Mouse (Mus musculus): ENCODE measurements at regions not wholly inside any gene's neighbourhood (a gene's known extent, or its start where the extent isn't known, plus 50 kb on each side); places are given as distances from the start of the nearest gene placed in this dataset.

- Histone ChIP-seq H3K4me1 (peaks cover 8% of the 10 kb centered on the region), H3K27me3 (replicated peaks; ENCODE audit: low read depth, poor library complexity, severe bottlenecking) (no peaks in the 10 kb centered on the region), H3K9me3 (no peaks in the 10 kb centered on the region), H3K4me3 (no peak overlapping the region), H3K36me3 (replicated peaks) (no peaks in the 10 kb centered on the region), H3K27ac (replicated peaks) (no peak overlapping the region)
- peak; percentile 25 for DNase-seq (ENCODE audit: low spot score)
- WGBS = 32% methylated on average over 5 of the region's 5 CpGs
Observed at GRCm38 (mm10) chr13:84023637-84024036, 198.5 kb upstream of the Tmem161b start.

GRCm38 (mm10) chr13:84025348-84025747 lies 196.7 kb upstream of the Tmem161b start:
- no peak for DNase-seq (ENCODE audit: low spot score)
- H3K36me3 ChIP-seq (replicated peaks) = no peaks in the 10 kb centered on the region
- H3K27me3 ChIP-seq (replicated peaks; ENCODE audit: low read depth, poor library complexity, severe bottlenecking) = no peaks in the 10 kb centered on the region
- H3K9me3 ChIP-seq = no peaks in the 10 kb centered on the region
- peaks cover 8% of the 10 kb centered on the region for H3K4me1 ChIP-seq
- no peak overlapping the region for H3K27ac ChIP-seq (replicated peaks)
- no peak overlapping the region for H3K4me3 ChIP-seq
- WGBS = 90% methylated on average over 2 of the region's 2 CpGs

DNA sequence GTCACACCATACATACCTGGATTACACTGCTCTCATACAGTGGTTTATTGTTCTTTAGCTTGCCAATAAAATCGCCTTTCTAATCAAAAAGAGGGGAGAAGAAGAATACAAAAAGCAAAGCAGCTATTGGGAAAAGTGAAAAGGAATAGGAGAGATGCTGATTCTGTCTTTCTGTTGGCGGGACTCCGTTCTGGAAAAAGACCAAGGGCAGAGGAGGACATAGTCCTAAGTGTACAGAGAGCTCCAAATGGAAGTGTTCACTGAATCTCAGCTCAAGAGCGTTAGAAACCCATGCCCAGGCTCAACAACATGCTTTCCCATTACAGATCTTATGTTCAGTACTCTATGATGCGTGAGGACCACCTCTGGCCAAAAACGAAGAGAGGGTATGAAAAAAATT lies 174.4 kb upstream of the Tmem161b start:
- WGBS = 89% methylated on average over 6 of the region's 6 CpGs
- DNase-seq (ENCODE audit: low spot score) = no peak
- no peak overlapping the region for H3K27ac ChIP-seq (replicated peaks)
- H3K4me1 ChIP-seq = no peaks in the 10 kb centered on the region
- no peak overlapping the region for H3K4me3 ChIP-seq
- H3K36me3 ChIP-seq (replicated peaks) = no peaks in the 10 kb centered on the region
- H3K9me3 ChIP-seq = no peaks in the 10 kb centered on the region
- no peaks in the 10 kb centered on the region for H3K27me3 ChIP-seq (replicated peaks; ENCODE audit: low read depth, poor library complexity, severe bottlenecking)

- Histone ChIP-seq H3K27me3 (replicated peaks; ENCODE audit: low read depth, poor library complexity, severe bottlenecking) (no peaks in the 10 kb centered on the region), H3K4me1 (0 out of 2 replicates have a peak, but pooled peaks cover 2% of the 10 kb centered on the region), H3K4me3 (no peak overlapping the region), H3K36me3 (replicated peaks) (no peaks in the 10 kb centered on the region), H3K9me3 (no peaks in the 10 kb centered on the region), H3K27ac (replicated peaks) (no peak overlapping the region)
- 79% methylated on average over 1 of the region's 1 CpGs for WGBS
- DNase-seq (ENCODE audit: low spot score) = no peak
Observed at GRCm38 (mm10) chr13:84052221-84052620, 169.9 kb upstream of the Tmem161b start.

DNA sequence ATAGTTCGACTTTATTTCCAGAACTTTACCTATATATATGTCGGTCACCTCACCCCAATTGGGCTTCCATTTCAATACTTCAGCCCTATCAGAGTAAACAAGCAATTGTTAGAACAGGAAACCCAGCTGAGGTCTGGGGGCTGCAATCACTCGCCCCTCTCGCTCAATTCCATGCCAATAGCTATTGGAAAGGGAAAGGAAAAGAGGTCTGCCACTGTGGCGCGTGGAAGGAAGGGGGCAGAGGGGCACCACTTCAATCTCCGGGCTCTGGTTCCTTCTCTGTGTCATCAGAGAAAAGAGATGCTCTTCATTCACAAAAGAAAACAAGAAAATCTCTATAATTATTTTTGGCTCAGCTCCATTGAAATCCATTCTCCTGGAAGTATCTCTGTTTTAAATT lies 167.1 kb upstream of the Tmem161b start:
- Histone ChIP-seq H3K27me3 (replicated peaks; ENCODE audit: low read depth, poor library complexity, severe bottlenecking) (no peaks in the 10 kb centered on the region), H3K9me3 (no peaks in the 10 kb centered on the region), H3K4me3 (no peak overlapping the region), H3K36me3 (replicated peaks) (no peaks in the 10 kb centered on the region), H3K27ac (replicated peaks) (no peak overlapping the region), H3K4me1 (peaks cover 19% of the 10 kb centered on the region)
- WGBS = 72% methylated on average over 7 of the region's 7 CpGs
- DNase-seq (ENCODE audit: low spot score) = no peak

DNA sequence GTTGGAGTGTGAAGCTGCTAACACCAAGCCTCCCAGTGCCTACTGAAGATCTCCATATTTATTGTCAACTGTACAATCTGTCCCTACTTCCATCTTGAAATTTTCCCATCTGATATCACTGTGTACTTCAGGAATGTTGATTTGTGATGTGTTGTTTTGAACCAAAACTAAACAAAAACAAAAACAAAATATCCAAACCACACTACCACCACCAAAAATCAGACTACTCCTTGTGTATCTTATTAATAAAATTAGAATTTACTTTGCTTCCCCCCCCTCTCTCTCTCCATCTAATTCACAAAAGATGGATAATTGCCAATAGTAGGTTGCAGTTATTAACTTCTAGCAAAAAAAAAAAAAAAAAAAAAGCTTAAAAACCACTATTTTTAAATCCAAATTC lies 166.5 kb upstream of the Tmem161b start:
- no peaks in the 10 kb centered on the region for H3K9me3 ChIP-seq

GRCm38 (mm10) chr13:84056451-84056850 lies 165.6 kb upstream of the Tmem161b start:
- no peaks in the 10 kb centered on the region for H3K9me3 ChIP-seq
- WGBS = 53% methylated on average over 3 of the region's 3 CpGs
- no peak for DNase-seq (ENCODE audit: low spot score)
- no peak overlapping the region for H3K4me3 ChIP-seq
- no peaks in the 10 kb centered on the region for H3K27me3 ChIP-seq (replicated peaks; ENCODE audit: low read depth, poor library complexity, severe bottlenecking)
- no peak overlapping the region for H3K27ac ChIP-seq (replicated peaks)
- peaks cover 22% of the 10 kb centered on the region for H3K4me1 ChIP-seq
- no peaks in the 10 kb centered on the region for H3K36me3 ChIP-seq (replicated peaks)

More for the DNA sequence above, 166.5 kb upstream of the Tmem161b start:
- H3K36me3 ChIP-seq (replicated peaks) = no peaks in the 10 kb centered on the region
- no peak overlapping the region for H3K4me3 ChIP-seq
- peaks cover 22% of the 10 kb centered on the region for H3K4me1 ChIP-seq
- DNase-seq (ENCODE audit: low spot score) = no peak
- no peaks in the 10 kb centered on the region for H3K27me3 ChIP-seq (replicated peaks; ENCODE audit: low read depth, poor library complexity, severe bottlenecking)
- H3K27ac ChIP-seq (replicated peaks) = no peak overlapping the region

DNA sequence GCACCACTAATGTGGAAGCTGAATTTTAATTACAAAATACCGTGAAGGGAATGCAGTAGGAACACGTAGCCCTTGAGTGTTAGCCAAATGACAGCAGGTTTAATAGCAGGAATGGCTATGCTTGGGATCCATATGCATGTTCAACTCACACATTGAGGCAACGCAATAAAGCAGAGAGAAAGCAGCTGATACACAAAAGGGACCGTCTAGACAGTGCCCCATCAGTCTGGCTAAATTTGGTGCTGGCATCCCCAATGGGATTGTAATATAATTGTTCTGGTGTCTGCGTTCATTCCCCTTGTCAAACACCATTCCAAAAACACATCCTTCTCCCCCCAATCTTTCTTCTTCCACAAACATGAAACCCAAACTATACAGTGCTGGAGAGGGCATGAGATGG lies 165.1 kb upstream of the Tmem161b start:
- H3K4me1 ChIP-seq = peaks cover 25% of the 10 kb centered on the region
- no peak overlapping the region for H3K4me3 ChIP-seq
- no peaks in the 10 kb centered on the region for H3K9me3 ChIP-seq
- no peak for DNase-seq (ENCODE audit: low spot score)
- H3K27ac ChIP-seq (replicated peaks) = no peak overlapping the region
- no peaks in the 10 kb centered on the region for H3K36me3 ChIP-seq (replicated peaks)
- H3K27me3 ChIP-seq (replicated peaks; ENCODE audit: low read depth, poor library complexity, severe bottlenecking) = no peaks in the 10 kb centered on the region
- WGBS = 70% methylated on average over 5 of the region's 5 CpGs

DNA sequence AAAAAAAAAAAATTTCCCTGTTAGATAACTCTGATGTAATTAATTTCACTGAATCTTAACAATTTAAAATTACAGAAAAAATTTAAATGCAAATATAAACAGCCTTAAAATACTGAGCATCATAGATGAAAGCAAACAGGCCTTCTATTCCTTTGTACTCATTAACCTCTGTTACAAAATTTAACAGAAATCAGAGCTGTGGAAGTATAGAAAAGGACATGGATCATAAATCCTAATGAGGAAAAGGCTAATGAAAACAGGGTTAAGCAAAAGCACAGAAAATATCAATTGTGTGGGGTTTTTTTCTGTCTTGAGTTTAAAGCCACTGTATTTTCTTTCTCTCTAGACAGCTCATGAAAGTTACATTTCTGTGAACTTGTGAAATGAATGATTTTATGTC lies 164.6 kb upstream of the Tmem161b start:
- no peaks in the 10 kb centered on the region for H3K27me3 ChIP-seq (replicated peaks; ENCODE audit: low read depth, poor library complexity, severe bottlenecking)
- DNase-seq (ENCODE audit: low spot score) = no peak
- peaks cover 25% of the 10 kb centered on the region for H3K4me1 ChIP-seq
- H3K9me3 ChIP-seq = no peaks in the 10 kb centered on the region
- H3K4me3 ChIP-seq = no peak overlapping the region
- no peaks in the 10 kb centered on the region for H3K36me3 ChIP-seq (replicated peaks)
- no peak overlapping the region for H3K27ac ChIP-seq (replicated peaks)

GRCm38 (mm10) chr13:84058251-84058650 lies 163.8 kb upstream of the Tmem161b start:
- DNase-seq (ENCODE audit: low spot score) = no peak
- Histone ChIP-seq H3K4me3 (no peak overlapping the region), H3K27me3 (replicated peaks; ENCODE audit: low read depth, poor library complexity, severe bottlenecking) (no peaks in the 10 kb centered on the region), H3K27ac (replicated peaks) (peak overlapping the region; percentile 22), H3K36me3 (replicated peaks) (no peaks in the 10 kb centered on the region), H3K4me1 (peaks cover 25% of the 10 kb centered on the region), H3K9me3 (no peaks in the 10 kb centered on the region)
- 62% methylated on average over 3 of the region's 3 CpGs for WGBS

- H3K27me3 ChIP-seq (replicated peaks; ENCODE audit: low read depth, poor library complexity, severe bottlenecking) = no peaks in the 10 kb centered on the region
- H3K36me3 ChIP-seq (replicated peaks) = no peaks in the 10 kb centered on the region
- no peaks in the 10 kb centered on the region for H3K9me3 ChIP-seq
- peak overlapping the region; percentile 22 for H3K27ac ChIP-seq (replicated peaks)
- H3K4me1 ChIP-seq = peaks cover 25% of the 10 kb centered on the region
- WGBS = 11% methylated on average over 10 of the region's 10 CpGs
- DNase-seq (ENCODE audit: low spot score) = peak; percentile 49
- H3K4me3 ChIP-seq = peak overlapping the region; percentile 28; the same call in 1 of the 2 replicates
Observed at GRCm38 (mm10) chr13:84059031-84059651, 163.0 kb upstream of the Tmem161b start.

DNA sequence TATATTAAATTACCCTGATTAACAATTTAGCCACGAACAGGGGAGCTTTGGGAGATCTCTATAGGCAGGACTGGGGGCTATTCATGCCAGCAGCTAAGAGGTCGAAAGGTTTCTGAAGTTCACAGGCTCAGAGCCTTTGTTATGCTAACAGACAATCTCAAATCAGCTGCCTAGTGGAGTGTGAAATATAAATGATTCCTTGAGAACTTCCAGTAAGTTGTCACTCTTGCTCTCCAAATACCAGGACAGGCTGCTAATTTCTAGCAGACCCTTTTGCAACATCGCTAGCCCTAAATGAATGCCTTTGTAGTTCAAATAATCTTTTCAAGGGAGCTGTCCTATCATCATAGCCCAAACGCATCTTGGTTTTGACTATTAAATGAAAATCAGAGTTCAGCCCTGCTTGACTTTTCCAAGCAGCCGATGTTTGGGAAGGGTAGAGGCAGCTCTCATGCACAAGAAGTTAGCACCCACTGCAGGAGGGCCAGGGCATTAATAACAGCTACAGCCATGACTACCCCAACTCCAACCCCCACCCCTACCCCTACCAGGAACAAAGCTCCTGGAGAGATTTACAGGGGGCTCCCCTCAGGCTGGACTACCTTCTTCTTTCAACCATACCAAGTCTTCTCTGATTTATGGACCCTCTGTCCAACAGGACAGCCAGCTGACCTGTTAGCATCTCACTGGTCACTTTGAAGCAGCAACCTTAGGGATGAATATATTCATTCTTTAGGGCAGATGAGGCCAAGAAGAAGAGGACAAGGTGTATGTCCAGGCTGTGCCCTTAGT lies 162.2 kb upstream of the Tmem161b start:
- no peak for DNase-seq (ENCODE audit: low spot score)
- no peaks in the 10 kb centered on the region for H3K9me3 ChIP-seq
- H3K27ac ChIP-seq (replicated peaks) = peak overlapping the region; percentile 48; the same call in 1 of the 2 replicates
- peaks cover 25% of the 10 kb centered on the region for H3K4me1 ChIP-seq
- no peaks in the 10 kb centered on the region for H3K36me3 ChIP-seq (replicated peaks)
- H3K4me3 ChIP-seq = no peak overlapping the region
- H3K27me3 ChIP-seq (replicated peaks; ENCODE audit: low read depth, poor library complexity, severe bottlenecking) = no peaks in the 10 kb centered on the region
- 20% methylated on average over 5 of the region's 5 CpGs for WGBS

DNA sequence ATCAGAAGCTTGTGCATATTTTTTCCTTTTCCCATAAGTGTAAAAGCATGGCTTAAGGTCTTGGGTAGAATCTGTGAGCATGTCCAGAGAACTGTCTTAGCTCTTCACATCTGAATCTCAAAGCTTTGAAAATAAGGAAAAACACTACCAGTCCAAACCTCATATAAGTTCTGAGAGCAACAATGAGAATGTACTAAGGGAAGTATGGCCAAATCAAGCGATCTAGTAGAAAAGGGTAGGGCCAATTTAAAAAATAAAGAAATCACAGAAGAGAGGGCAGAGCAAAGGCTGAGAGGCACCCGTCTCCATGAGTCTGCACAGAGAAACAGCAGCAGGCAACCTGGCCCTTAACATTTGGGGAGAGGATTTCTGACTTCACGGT lies 161.7 kb upstream of the Tmem161b start:
- H3K36me3 ChIP-seq (replicated peaks) = no peaks in the 10 kb centered on the region
- H3K9me3 ChIP-seq = no peaks in the 10 kb centered on the region
- H3K4me1 ChIP-seq = peaks cover 26% of the 10 kb centered on the region
- WGBS = 69% methylated on average over 3 of the region's 3 CpGs
- no peaks in the 10 kb centered on the region for H3K27me3 ChIP-seq (replicated peaks; ENCODE audit: low read depth, poor library complexity, severe bottlenecking)
- H3K4me3 ChIP-seq = no peak overlapping the region
- 0 out of 2 replicates have a peak overlapping the region, but pooled peaks have one; percentile 48 for H3K27ac ChIP-seq (replicated peaks)
- DNase-seq (ENCODE audit: low spot score) = no peak

Data from embryonic facial prominence, embryonic 10.5 days (tissue).